ENCODE assay signal across 19 mouse cellular contexts in genomic region chr16:84172080-84172479, GRCm38 (mm10).
A peak's percentile ranks its signal among the peaks of the same experiment; 100 is the strongest.
DNase-seq lines count a peak whose midpoint lies in the region; ATAC-seq lines count a peak whose summit lies in the region.
"Had no signal": no experiment of that assay in that cellular context is flagged by ENCODE, and none has a peak within 500 bp of the region (broad histone marks: within the 10 kb centered on the region; RNA-seq: fewer than 3 reads in every experiment).

No protein-coding gene starts in this region.

- no peak overlapping the region for H3K9ac ChIP-seq in forebrain, embryonic 16.5 days (replicated peaks; ENCODE audit: low read depth, low read length)
- no peak overlapping the region for H3K9ac ChIP-seq in forebrain, embryonic 13.5 days
- H3K9ac ChIP-seq: embryonic facial prominence, embryonic 15.5 days; forebrain, embryonic 12.5 days; hindbrain, embryonic 13.5 days had no signal

- no peaks in the 10 kb centered on the region for H3K4me1 ChIP-seq in forebrain, embryonic 16.5 days (replicated peaks; ENCODE audit: control insufficient read depth, insufficient read depth, low read length)
- no peaks in the 10 kb centered on the region for H3K4me1 ChIP-seq in forebrain, embryonic 13.5 days
- H3K4me1 ChIP-seq: embryonic facial prominence, embryonic 15.5 days; forebrain, embryonic 12.5 days; heart, embryonic 10.5 days; hindbrain, embryonic 13.5 days had no signal

- no peak overlapping the region for H3K27ac ChIP-seq in forebrain, embryonic 16.5 days (ENCODE audit: low read length)
- H3K27ac ChIP-seq in forebrain, embryonic 13.5 days, result no peak overlapping the region
- H3K27ac ChIP-seq: embryonic facial prominence, embryonic 15.5 days; forebrain, embryonic 12.5 days; heart, embryonic 10.5 days; hindbrain, embryonic 13.5 days; hindbrain, postnatal 0 days had no signal

- no peaks in the 10 kb centered on the region for H3K27me3 ChIP-seq in forebrain, embryonic 16.5 days (replicated peaks; ENCODE audit: control insufficient read depth, insufficient read depth, low read length)
- H3K27me3 ChIP-seq in forebrain, embryonic 13.5 days, result no peaks in the 10 kb centered on the region
- H3K27me3 ChIP-seq: embryonic facial prominence, embryonic 15.5 days; forebrain, embryonic 12.5 days; hindbrain, embryonic 13.5 days had no signal

- ATAC-seq in forebrain, embryonic 16.5 days, result peak; percentile 67; the same call in 1 of the 2 replicates
- ATAC-seq in forebrain, embryonic 13.5 days, result no peak
- ATAC-seq: hindbrain, postnatal 0 days had no signal

- no peak overlapping the region for H3K4me2 ChIP-seq in forebrain, embryonic 16.5 days (ENCODE audit: low read length)
- H3K4me2 ChIP-seq in forebrain, embryonic 13.5 days, result no peak overlapping the region
- H3K4me2 ChIP-seq: embryonic facial prominence, embryonic 15.5 days; forebrain, embryonic 12.5 days; hindbrain, embryonic 13.5 days had no signal

- no peaks in the 10 kb centered on the region for H3K9me3 ChIP-seq in forebrain, embryonic 16.5 days (ENCODE audit: control insufficient read depth, low read length)
- H3K9me3 ChIP-seq in forebrain, embryonic 13.5 days (replicated peaks), result no peaks in the 10 kb centered on the region
- H3K9me3 ChIP-seq: embryonic facial prominence, embryonic 15.5 days; forebrain, embryonic 12.5 days; heart, embryonic 10.5 days; hindbrain, embryonic 13.5 days had no signal

- H3K36me3 ChIP-seq in forebrain, embryonic 16.5 days (ENCODE audit: control insufficient read depth, insufficient read depth), result no peaks in the 10 kb centered on the region
- H3K36me3 ChIP-seq in forebrain, embryonic 13.5 days (ENCODE audit: poor library complexity, severe bottlenecking), result no peaks in the 10 kb centered on the region
- H3K36me3 ChIP-seq: embryonic facial prominence, embryonic 15.5 days; forebrain, embryonic 12.5 days; heart, embryonic 10.5 days; hindbrain, embryonic 13.5 days had no signal

- WGBS in forebrain, embryonic 16.5 days, result 46% methylated on average over 1 of the region's 1 CpGs
- 76% methylated on average over 1 of the region's 1 CpGs for WGBS in forebrain, embryonic 13.5 days

- peak; percentile 1 for DNase-seq in retina, postnatal 7 days (ENCODE audit: low read depth, low spot score)
- DNase-seq in retina, embryonic 14.5 days (ENCODE audit: low spot score), result no peak
- DNase-seq in layer of hippocampus, adult 9-11 months, result peak; percentile 5
- no peak for DNase-seq in cerebellum, adult 11 months
- DNase-seq in right cerebral cortex, postnatal 36 days (ENCODE audit: low spot score in 2 of 2), result no peak
- DNase-seq: adrenal gland, postnatal 10 days; cerebellum, adult 8-10 months; embryo, embryonic 11 days; gastrocnemius, postnatal 10 days; heart, adult 18-20 months; heart, postnatal 10 days had no signal

- no peak overlapping the region for H3K4me3 ChIP-seq in forebrain, embryonic 16.5 days (replicated peaks; ENCODE audit: low read length)
- no peak overlapping the region for H3K4me3 ChIP-seq in forebrain, embryonic 13.5 days
- H3K4me3 ChIP-seq: embryonic facial prominence, embryonic 15.5 days; erythroblast, embryonic 14.5 days; forebrain, embryonic 12.5 days; heart, embryonic 10.5 days; hindbrain, embryonic 13.5 days had no signal

Comparison
In these comparisons a context has a peak if more than half of its experiments do, and no peak if none do; other contexts are left out.
1. DNase-seq: peak in retina, postnatal 7 days (single experiment) and layer of hippocampus, adult 9-11 months (single experiment); none in retina, embryonic 14.5 days (single experiment), cerebellum, adult 11 months (single experiment) and right cerebral cortex, postnatal 36 days (0 of 2).